Mouse (Mus musculus) WW6 (cell line): ENCODE data around the gene Orm2.

Source experiments
- DNase-seq: peaks from one replicate; pipeline ENCODE4 v3.0.0-alpha.2; 2013; ENCODE audit warnings: low read depth, low spot score

Orm2 gene

GRCm38 (mm10) chr4:63405051-63405450 lies 42.8 kb downstream of the Orm2 start:
- no peak for DNase-seq

- no peak for DNase-seq
Observed at GRCm38 (mm10) chr4:63405683-63406082, 43.4 kb downstream of the Orm2 start.

GRCm38 (mm10) chr4:63408247-63408646 lies 46.0 kb downstream of the Orm2 start:
- DNase-seq, result no peak

GRCm38 (mm10) chr4:63408649-63409048 lies 46.4 kb downstream of the Orm2 start:
- no peak for DNase-seq

- no peak for DNase-seq
Observed at GRCm38 (mm10) chr4:63409317-63409907, 47.2 kb downstream of the Orm2 start.

GRCm38 (mm10) chr4:63409908-63410582 lies 47.8 kb downstream of the Orm2 start:
- DNase-seq, result peak; percentile 66

- DNase-seq, result peak; percentile 89
Observed at GRCm38 (mm10) chr4:63410583-63410934, 48.3 kb downstream of the Orm2 start.

- no peak for DNase-seq
Observed at GRCm38 (mm10) chr4:63411222-63411621, 49.0 kb downstream of the Orm2 start.

- no peak for DNase-seq
Observed at GRCm38 (mm10) chr4:63414951-63415350, 52.7 kb downstream of the Orm2 start.
